Mouse (Mus musculus) Patski (cell line): Measurements from ENCODE around the gene Mmp9. TPM values are rescaled to one million over a fixed set of nuclear protein-coding genes. Genes with fewer than 3 reads are reported as not detected.

Source experiments
- ATAC-seq: fragments of 100-300 bp; one replicate; pipeline ENCODE4 v1.8.0; 2021
- CTCF ChIA-PET: fragments of 350-600 bp; sonication (Branson Sonifier 250); formaldehyde crosslinking; loops from one replicate; lab custom pipeline; 2022; ENCODE audit warnings: inconsistent platforms; lab: Charles Lee
- POLR2A ChIA-PET: fragments of 350-600 bp; sonication (Branson Sonifier 250); formaldehyde crosslinking; loops from one replicate; lab custom pipeline; 2022; ENCODE audit warnings: antibody characterized with exemption, inconsistent platforms; lab: Charles Lee
- DNase-seq: peaks from one replicate; pipeline ENCODE4 v3.0.0-alpha.2; 2011; ENCODE audit warnings: low read depth, low spot score
- H3K27me3 ChIP-seq: fragments of 371-371 bp; one replicate; pipeline ENCODE4 v1.5.1; 2021
- CTCF ChIP-seq: fragments of 100-300 bp; IDR thresholded peaks from one replicate; pipeline ENCODE4 v1.5.1; 2021
- in situ Hi-C: fragments of 300-500 bp; cut with MboI; formaldehyde crosslinking; loops from 3 replicates; pipeline ENCODE4 v1.11.1; 2018; ENCODE audit warnings: low pct_unique_long_range_greater_than_20kb, mixed read lengths
- polyA plus RNA-seq: library from polyadenylated mRNA; unstranded; gene quantifications from one replicate; pipeline ENCODE4 v1.2.3, GENCODE M21; 2021

Gene Mmp9
- polyA plus RNA-seq, 1 experiment from 2014 or later = 0.12 TPM

- in situ Hi-C loops = no loop called here
- peaks cover 40% of the 10 kb centered on the region for H3K27me3 ChIP-seq
- ATAC-seq (no peak), DNase-seq (no peak)
- no peak for TF ChIP-seq CTCF
- POLR2A ChIA-PET = no interaction called here
- CTCF ChIA-PET = no interaction called here
These were observed 32.1 kb downstream of the Mmp9 start for GRCm38 (mm10) chr2:164972646-164973045.

- ChIA-PET POLR2A (no interaction called here), CTCF (interaction anchor here (1.9 kb wide), 1 partner anchor 14 kb away, joined by 4 read pairs; no protein-coding TSS in a partner anchor)
- peaks cover 17% of the 10 kb centered on the region for H3K27me3 ChIP-seq
- no peak for TF ChIP-seq CTCF
- in situ Hi-C loops = no loop called here
- ATAC-seq (no peak), DNase-seq (no peak)
These were observed 35.0 kb downstream of the Mmp9 start for GRCm38 (mm10) chr2:164975611-164976010.

- ATAC-seq (peak; percentile 35), DNase-seq (no peak)
- no peak for TF ChIP-seq CTCF
- H3K27me3 ChIP-seq = peaks cover 5% of the 10 kb centered on the region
- ChIA-PET CTCF (no interaction called here), POLR2A (no interaction called here)
- in situ Hi-C loops = no loop called here
These were observed 39.2 kb downstream of the Mmp9 start for GRCm38 (mm10) chr2:164979749-164980148.

GRCm38 (mm10) chr2:164985962-164986361, 45.4 kb downstream of the Mmp9 start:
- no peak for TF ChIP-seq CTCF
- CTCF ChIA-PET = no interaction called here
- POLR2A ChIA-PET = no interaction called here
- no peak for ATAC-seq
- in situ Hi-C loops = no loop called here
- no peak for DNase-seq
- H3K27me3 ChIP-seq = no peaks in the 10 kb centered on the region

GRCm38 (mm10) chr2:164986371-164987027, 45.9 kb downstream of the Mmp9 start:
- POLR2A ChIA-PET = no interaction called here
- in situ Hi-C loops = no loop called here
- no peaks in the 10 kb centered on the region for H3K27me3 ChIP-seq
- ATAC-seq (no peak), DNase-seq (no peak)
- TF ChIP-seq CTCF = no peak
- CTCF ChIA-PET = no interaction called here

- in situ Hi-C loops = no loop called here
- CTCF ChIA-PET = no interaction called here
- no peaks in the 10 kb centered on the region for H3K27me3 ChIP-seq
- no peak for TF ChIP-seq CTCF
- no peak for DNase-seq
- ATAC-seq = no peak
- POLR2A ChIA-PET = no interaction called here
These were observed 48.2 kb downstream of the Mmp9 start for GRCm38 (mm10) chr2:164988777-164989176.

GRCm38 (mm10) chr2:164991111-164991510, 50.5 kb downstream of the Mmp9 start:
- DNase-seq (no peak), ATAC-seq (no peak)
- ChIA-PET CTCF (interaction anchor here (1.2 kb wide), 1 partner anchor 12 kb away, joined by 3 read pairs; no protein-coding TSS in a partner anchor), POLR2A (no interaction called here)
- H3K27me3 ChIP-seq = no peaks in the 10 kb centered on the region
- TF ChIP-seq CTCF = no peak
- in situ Hi-C loops = no loop called here

- DNase-seq = no peak
- CTCF ChIA-PET = interaction anchor here (1.2 kb wide), 1 partner anchor 11 kb away, joined by 3 read pairs; no protein-coding TSS in a partner anchor
- TF ChIP-seq CTCF = no peak
- no peak for ATAC-seq
- no peaks in the 10 kb centered on the region for H3K27me3 ChIP-seq
- POLR2A ChIA-PET = no interaction called here
- in situ Hi-C loops = no loop called here
These were observed 51.2 kb downstream of the Mmp9 start for GRCm38 (mm10) chr2:164991808-164992207.

- in situ Hi-C loops = no loop called here
- no peaks in the 10 kb centered on the region for H3K27me3 ChIP-seq
These were observed 53.6 kb downstream of the Mmp9 start for GRCm38 (mm10) chr2:164994156-164994555.

GRCm38 (mm10) chr2:164994659-164995428, 54.3 kb downstream of the Mmp9 start:
- H3K27me3 ChIP-seq = no peaks in the 10 kb centered on the region
- POLR2A ChIA-PET = interaction anchor here (0.5 kb wide), 1 partner anchor 10 kb away, joined by 3 read pairs; no protein-coding TSS in a partner anchor
- ATAC-seq = no peak

More at GRCm38 (mm10) chr2:164994156-164994555, 53.6 kb downstream of the Mmp9 start:
- DNase-seq (no peak), ATAC-seq (no peak)
- TF ChIP-seq CTCF = no peak
- CTCF ChIA-PET = no interaction called here
- POLR2A ChIA-PET = interaction anchor here (0.5 kb wide), 1 partner anchor 10 kb away, joined by 3 read pairs; no protein-coding TSS in a partner anchor

GRCm38 (mm10) chr2:164995976-164996375, 55.4 kb downstream of the Mmp9 start:
- in situ Hi-C loops = no loop called here
- ATAC-seq (no peak), DNase-seq (no peak)
- H3K27me3 ChIP-seq = no peaks in the 10 kb centered on the region
- no peak for TF ChIP-seq CTCF
- ChIA-PET CTCF (no interaction called here), POLR2A (no interaction called here)

More at GRCm38 (mm10) chr2:164994659-164995428, 54.3 kb downstream of the Mmp9 start:
- no peak for TF ChIP-seq CTCF
- in situ Hi-C loops = no loop called here
- no peak for DNase-seq
- CTCF ChIA-PET = no interaction called here
